Mouse (Mus musculus): ENCODE data around the gene Psmb8. TPM values are rescaled to one million over a fixed set of nuclear protein-coding genes. Genes with fewer than 3 reads are reported as not detected.

The Psmb8 gene
- total RNA-seq, 1 experiment from 2014 or later, result 21.0 TPM

DNA sequence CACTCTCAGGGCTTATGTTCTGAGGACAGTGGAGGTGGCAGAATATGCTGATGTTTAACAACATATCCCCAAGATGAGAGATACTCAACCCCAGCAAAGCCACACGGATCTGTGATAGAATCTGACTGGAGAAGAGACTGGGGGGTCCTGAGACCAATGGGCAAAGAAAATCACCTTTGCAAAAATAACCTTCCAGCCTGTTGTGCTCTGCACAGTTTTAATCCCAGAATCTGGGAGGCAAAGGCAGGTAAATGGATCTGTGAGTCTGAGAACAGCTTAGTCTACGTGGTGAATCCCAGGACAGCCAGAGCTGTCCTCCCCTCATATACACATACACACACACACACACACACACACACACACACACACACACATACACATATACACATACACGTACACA is 51.8 kb downstream of the Psmb8 start:
- no peak for DNase-seq

GRCm38 (mm10) chr17:34249878-34250277 is 52.4 kb downstream of the Psmb8 start:
- DNase-seq, result peak; percentile 59

Other genes with a start within 250 kb of the Psmb8 start
- 3.2 and 6.2 TPM in 2 replicates for gene B3galt4, start 246.2 kb upstream of the Psmb8 start, total RNA-seq (2021)
- 46.8 and 52.9 TPM in 2 replicates for gene Vps52, start 241.9 kb upstream of the Psmb8 start, total RNA-seq (2021)
- 760 and 860 TPM in 2 replicates for gene Rps18, start 241.7 kb upstream of the Psmb8 start, total RNA-seq (2021)
- 212 and 322 TPM in 2 replicates for gene H2-K1, start 197.4 kb upstream of the Psmb8 start, total RNA-seq (2021)
- 36.6 and 42.5 TPM in 2 replicates for gene Ring1, start 173.0 kb upstream of the Psmb8 start, total RNA-seq (2021)
- gene H2-Ke6, start 169.7 kb upstream of the Psmb8 start, total RNA-seq (2021), result 207 and 212 TPM in 2 replicates
- 127 and 161 TPM in 2 replicates for gene Slc39a7, start 166.0 kb upstream of the Psmb8 start, total RNA-seq (2021)
- 54.5 and 66.6 TPM in 2 replicates for gene Rxrb, start 165.9 kb upstream of the Psmb8 start, total RNA-seq (2021)
- 1.1 and 2.6 TPM in 2 replicates for gene Col11a2, start 158.3 kb upstream of the Psmb8 start, total RNA-seq (2021)
- 0.33 and 4.1 TPM in 2 replicates for gene H2-Oa, start 105.4 kb upstream of the Psmb8 start, total RNA-seq (2021)
- 8.0 and 18.8 TPM in 2 replicates for gene H2-DMa, start 78.2 kb upstream of the Psmb8 start, total RNA-seq (2021)
- 198 and 203 TPM in 2 replicates for gene Brd2, start 75.1 kb upstream of the Psmb8 start, total RNA-seq (2021)
- gene H2-DMb2, start 54.4 kb upstream of the Psmb8 start, total RNA-seq (2021), result 2.7 and 17.0 TPM in 2 replicates
- gene H2-DMb1, start 44.6 kb upstream of the Psmb8 start, total RNA-seq (2021), result 3.6 and 8.3 TPM in 2 replicates
- gene Tap1, start 10.2 kb upstream of the Psmb8 start, total RNA-seq (2021), result 11.1 and 20.4 TPM in 2 replicates
- 6.9 and 12.2 TPM in 2 replicates for gene Psmb9, start 10.0 kb upstream of the Psmb8 start, total RNA-seq (2021)
- 33.2 and 34.9 TPM in 2 replicates for gene Tap2, start 5.8 kb downstream of the Psmb8 start, total RNA-seq (2021)
- gene H2-Ob, start 41.2 kb downstream of the Psmb8 start, total RNA-seq (2021), result 1.3 and 16.6 TPM in 2 replicates
- gene H2-Ab1, start 60.0 kb downstream of the Psmb8 start, total RNA-seq (2021), result 19.8 and 71.0 TPM in 2 replicates
- gene H2-Aa, start 90.1 kb downstream of the Psmb8 start, total RNA-seq (2021), result 21.7 and 108 TPM in 2 replicates
- 22.8 and 92.3 TPM in 2 replicates for gene H2-Eb1, start 108.1 kb downstream of the Psmb8 start, total RNA-seq (2021)
- 1.1 TPM in 1 of 2 replicates, not detected in the other for gene H2-Eb2, start 127.9 kb downstream of the Psmb8 start, total RNA-seq (2021)
- 0.26 and 0.64 TPM in 2 replicates for gene Btnl2, start 157.1 kb downstream of the Psmb8 start, total RNA-seq (2021)
- gene Btnl1, start 179.4 kb downstream of the Psmb8 start, total RNA-seq (2021), result 0.23 TPM in 1 of 2 replicates, not detected in the other
- gene BC051142, start 201.1 kb downstream of the Psmb8 start, total RNA-seq (2021), result 1.2 and 2.4 TPM in 2 replicates

All from adrenal gland, postnatal 14 days (tissue).